Mouse (Mus musculus): ENCODE measurements at regions not wholly inside any gene's neighbourhood (a gene's known extent, or its start where the extent isn't known, plus 50 kb on each side); places are given as distances from the start of the nearest gene placed in this dataset.

GRCm38 (mm10) chr19:14347026-14347425 lies 250.8 kb downstream of the Tle4 start:
- Histone ChIP-seq H3K9ac (replicated peaks; ENCODE audit: low read depth, low read length) (no peak overlapping the region), H3K4me1 (ENCODE audit: control insufficient read depth, insufficient read depth) (no peaks in the 10 kb centered on the region), H3K4me3 (ENCODE audit: low read depth, low read length) (no peak overlapping the region), H3K4me2 (ENCODE audit: low read depth, low read length) (no peak overlapping the region), H3K36me3 (replicated peaks; ENCODE audit: control insufficient read depth, insufficient read depth, low read length) (no peaks in the 10 kb centered on the region), H3K9me3 (replicated peaks; ENCODE audit: control insufficient read depth, low read length) (no peaks in the 10 kb centered on the region), H3K27ac (ENCODE audit: low read depth) (no peak overlapping the region), H3K27me3 (ENCODE audit: control insufficient read depth, insufficient read depth, low read length) (peaks cover 12% of the 10 kb centered on the region; the same call in 1 of the 2 replicates)
- WGBS, result 61% methylated on average over 2 of the region's 2 CpGs
- DNase-seq (ENCODE audit: low spot score) (no peak), ATAC-seq (ENCODE audit: insufficient read depth, low read depth) (no peak)
- TF ChIP-seq EP300 (IDR thresholded peaks at IDR 0.05; ENCODE audit: low read depth), result no peak
- TF ChIP-seq CTCF (IDR thresholded peaks at IDR 0.05; ENCODE audit: low read depth), result no peak

GRCm38 (mm10) chr19:14347429-14347828 lies 250.4 kb downstream of the Tle4 start:
- peak; percentile 13 for DNase-seq (ENCODE audit: low spot score)
- no peak for TF ChIP-seq CTCF (IDR thresholded peaks at IDR 0.05; ENCODE audit: low read depth)
- no peak for TF ChIP-seq EP300 (IDR thresholded peaks at IDR 0.05; ENCODE audit: low read depth)
- Histone ChIP-seq H3K4me3 (ENCODE audit: low read depth, low read length) (no peak overlapping the region), H3K9me3 (replicated peaks; ENCODE audit: control insufficient read depth, low read length) (no peaks in the 10 kb centered on the region), H3K27me3 (ENCODE audit: control insufficient read depth, insufficient read depth, low read length) (peaks cover 10% of the 10 kb centered on the region; the same call in 1 of the 2 replicates), H3K36me3 (replicated peaks; ENCODE audit: control insufficient read depth, insufficient read depth, low read length) (no peaks in the 10 kb centered on the region), H3K4me2 (ENCODE audit: low read depth, low read length) (no peak overlapping the region), H3K9ac (replicated peaks; ENCODE audit: low read depth, low read length) (no peak overlapping the region), H3K27ac (ENCODE audit: low read depth) (no peak overlapping the region), H3K4me1 (ENCODE audit: control insufficient read depth, insufficient read depth) (no peaks in the 10 kb centered on the region)
- no peak; the same call in 1 of the 2 replicates for ATAC-seq (ENCODE audit: insufficient read depth, low read depth)

GRCm38 (mm10) chr19:14349753-14350152 lies 248.1 kb downstream of the Tle4 start:
- Histone ChIP-seq H3K36me3 (replicated peaks; ENCODE audit: control insufficient read depth, insufficient read depth, low read length) (no peaks in the 10 kb centered on the region), H3K4me2 (ENCODE audit: low read depth, low read length) (no peak overlapping the region), H3K4me1 (ENCODE audit: control insufficient read depth, insufficient read depth) (no peaks in the 10 kb centered on the region), H3K27ac (ENCODE audit: low read depth) (no peak overlapping the region), H3K9me3 (replicated peaks; ENCODE audit: control insufficient read depth, low read length) (no peaks in the 10 kb centered on the region), H3K4me3 (ENCODE audit: low read depth, low read length) (no peak overlapping the region), H3K9ac (replicated peaks; ENCODE audit: low read depth, low read length) (no peak overlapping the region), H3K27me3 (ENCODE audit: control insufficient read depth, insufficient read depth, low read length) (peaks cover 6% of the 10 kb centered on the region; the same call in 1 of the 2 replicates)
- no peak for ATAC-seq (ENCODE audit: insufficient read depth, low read depth)
- no peak for TF ChIP-seq EP300 (IDR thresholded peaks at IDR 0.05; ENCODE audit: low read depth)
- 83% methylated on average over 2 of the region's 2 CpGs for WGBS
- no peak for DNase-seq (ENCODE audit: low spot score)

GRCm38 (mm10) chr19:14351728-14352340 lies 246.0 kb downstream of the Tle4 start:
- TF ChIP-seq CTCF (IDR thresholded peaks at IDR 0.05; ENCODE audit: low read depth) (no peak), EP300 (IDR thresholded peaks at IDR 0.05; ENCODE audit: low read depth) (no peak)
- Histone ChIP-seq H3K4me3 (ENCODE audit: low read depth, low read length) (no peak overlapping the region), H3K27ac (ENCODE audit: low read depth) (no peak overlapping the region), H3K36me3 (replicated peaks; ENCODE audit: control insufficient read depth, insufficient read depth, low read length) (no peaks in the 10 kb centered on the region), H3K27me3 (ENCODE audit: control insufficient read depth, insufficient read depth, low read length) (peaks cover 10% of the 10 kb centered on the region; the same call in 1 of the 2 replicates), H3K9ac (replicated peaks; ENCODE audit: low read depth, low read length) (no peak overlapping the region), H3K4me1 (ENCODE audit: control insufficient read depth, insufficient read depth) (no peaks in the 10 kb centered on the region), H3K4me2 (ENCODE audit: low read depth, low read length) (no peak overlapping the region), H3K9me3 (replicated peaks; ENCODE audit: control insufficient read depth, low read length) (no peaks in the 10 kb centered on the region)
- WGBS, result 53% methylated on average over 4 of the region's 4 CpGs
- no peak for DNase-seq (ENCODE audit: low spot score)
- ATAC-seq (ENCODE audit: insufficient read depth, low read depth), result no peak

- TF ChIP-seq CTCF (IDR thresholded peaks at IDR 0.05; ENCODE audit: low read depth) (no peak), EP300 (IDR thresholded peaks at IDR 0.05; ENCODE audit: low read depth) (no peak)
- Histone ChIP-seq H3K27me3 (ENCODE audit: control insufficient read depth, insufficient read depth, low read length) (peaks cover 16% of the 10 kb centered on the region), H3K36me3 (replicated peaks; ENCODE audit: control insufficient read depth, insufficient read depth, low read length) (no peaks in the 10 kb centered on the region), H3K9ac (replicated peaks; ENCODE audit: low read depth, low read length) (no peak overlapping the region), H3K4me1 (ENCODE audit: control insufficient read depth, insufficient read depth) (no peaks in the 10 kb centered on the region), H3K4me3 (ENCODE audit: low read depth, low read length) (no peak overlapping the region), H3K9me3 (replicated peaks; ENCODE audit: control insufficient read depth, low read length) (no peaks in the 10 kb centered on the region), H3K27ac (ENCODE audit: low read depth) (no peak overlapping the region), H3K4me2 (ENCODE audit: low read depth, low read length) (no peak overlapping the region)
- no peak for ATAC-seq (ENCODE audit: insufficient read depth, low read depth)
- DNase-seq (ENCODE audit: low spot score), result no peak
- WGBS, result 75% methylated on average over 3 of the region's 3 CpGs
These were observed 245.3 kb downstream of the Tle4 start for GRCm38 (mm10) chr19:14352551-14352950.

GRCm38 (mm10) chr19:14353151-14353550 lies 244.7 kb downstream of the Tle4 start:
- Histone ChIP-seq H3K4me2 (ENCODE audit: low read depth, low read length) (no peak overlapping the region), H3K27ac (ENCODE audit: low read depth) (no peak overlapping the region), H3K36me3 (replicated peaks; ENCODE audit: control insufficient read depth, insufficient read depth, low read length) (no peaks in the 10 kb centered on the region), H3K4me3 (ENCODE audit: low read depth, low read length) (no peak overlapping the region), H3K27me3 (ENCODE audit: control insufficient read depth, insufficient read depth, low read length) (peaks cover 16% of the 10 kb centered on the region), H3K9ac (replicated peaks; ENCODE audit: low read depth, low read length) (no peak overlapping the region), H3K9me3 (replicated peaks; ENCODE audit: control insufficient read depth, low read length) (no peaks in the 10 kb centered on the region), H3K4me1 (ENCODE audit: control insufficient read depth, insufficient read depth) (no peaks in the 10 kb centered on the region)
- no peak for ATAC-seq (ENCODE audit: insufficient read depth, low read depth)
- no peak for TF ChIP-seq EP300 (IDR thresholded peaks at IDR 0.05; ENCODE audit: low read depth)
- no peak for TF ChIP-seq CTCF (IDR thresholded peaks at IDR 0.05; ENCODE audit: low read depth)
- no peak for DNase-seq (ENCODE audit: low spot score)
- 58% methylated on average over 4 of the region's 4 CpGs for WGBS

Data from heart, postnatal 0 days (tissue).